Mouse (Mus musculus): ENCODE results near the gene Taf15. TPM values are rescaled to one million over a fixed set of nuclear protein-coding genes. Genes with fewer than 3 reads are reported as not detected.
"Not testable (repeated sequence)": the region's sequence is repeated elsewhere in the genome, so short reads cannot be mapped to it uniquely, and the experiment has no call there.

Taf15 gene
- polyA plus RNA-seq, 1 experiment from 2014 or later = 17.9 TPM

DNA sequence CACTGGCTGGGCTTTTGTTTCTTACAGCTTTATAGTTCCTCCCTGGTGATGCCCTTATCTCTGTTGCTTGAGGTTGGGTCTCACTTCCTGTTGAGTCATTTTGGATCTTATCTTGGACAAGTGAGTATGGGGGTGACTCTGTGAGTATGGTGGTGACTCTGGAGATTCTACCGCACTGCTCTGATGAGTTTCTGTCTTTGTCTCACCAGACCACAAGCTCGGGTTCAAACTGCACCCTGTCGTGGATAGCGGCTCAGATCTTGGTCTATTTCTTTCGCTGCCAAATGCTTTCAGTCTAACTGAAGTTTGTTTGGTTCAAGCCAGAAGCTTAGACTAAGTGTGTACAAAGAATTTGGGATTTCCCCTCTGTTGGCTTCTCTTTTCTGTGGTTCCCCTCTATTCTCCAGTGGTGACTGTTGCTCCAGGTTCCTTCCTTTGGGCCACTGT is 77.3 kb downstream of the Taf15 start:
- Histone ChIP-seq H3K27me3 (no peaks in the 10 kb centered on the region), H3K4me1 (no peaks in the 10 kb centered on the region), H3K36me3 (no peaks in the 10 kb centered on the region), H3K4me3 (no peak overlapping the region), H3K4me2 (no peak overlapping the region), H3K27ac (no peak overlapping the region), H3K9ac (no peak overlapping the region), H3K9me3 (no peaks in the 10 kb centered on the region)
- WGBS = 87% methylated on average over 5 of the region's 5 CpGs
- ATAC-seq (ENCODE audit: insufficient number of reproducible peaks, insufficient read depth, low FRiP score, low TSS enrichment, low read depth) = no peak

DNA sequence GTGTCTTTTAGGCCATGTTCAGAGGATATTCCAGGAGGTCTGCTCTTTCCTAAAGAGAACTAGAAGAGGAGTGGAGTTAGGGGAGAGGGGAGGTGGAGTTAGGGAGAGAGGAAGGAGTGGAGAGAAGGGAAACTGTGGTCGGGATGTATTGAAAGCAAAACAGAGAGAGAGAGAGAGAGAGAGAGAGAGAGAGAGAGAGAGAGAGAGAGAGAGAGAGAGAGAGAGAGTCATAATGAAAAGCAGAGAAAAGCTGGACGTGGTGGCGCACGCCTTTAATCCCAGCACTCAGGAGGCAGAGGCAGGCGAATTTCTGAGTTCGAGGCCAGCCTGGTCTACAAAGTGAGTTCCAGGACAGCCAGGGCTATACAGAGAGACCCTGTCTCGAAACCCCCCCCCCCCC is 78.2 kb downstream of the Taf15 start:
- H3K9ac ChIP-seq; H3K36me3 ChIP-seq; H3K4me1 ChIP-seq; H3K27ac ChIP-seq; H3K27me3 ChIP-seq; H3K4me2 ChIP-seq; H3K9me3 ChIP-seq; ATAC-seq (ENCODE audit: insufficient number of reproducible peaks, insufficient read depth, low FRiP score, low TSS enrichment, low read depth); H3K4me3 ChIP-seq: not testable (repeated sequence)
- WGBS = 76% methylated on average over 7 of the region's 7 CpGs

DNA sequence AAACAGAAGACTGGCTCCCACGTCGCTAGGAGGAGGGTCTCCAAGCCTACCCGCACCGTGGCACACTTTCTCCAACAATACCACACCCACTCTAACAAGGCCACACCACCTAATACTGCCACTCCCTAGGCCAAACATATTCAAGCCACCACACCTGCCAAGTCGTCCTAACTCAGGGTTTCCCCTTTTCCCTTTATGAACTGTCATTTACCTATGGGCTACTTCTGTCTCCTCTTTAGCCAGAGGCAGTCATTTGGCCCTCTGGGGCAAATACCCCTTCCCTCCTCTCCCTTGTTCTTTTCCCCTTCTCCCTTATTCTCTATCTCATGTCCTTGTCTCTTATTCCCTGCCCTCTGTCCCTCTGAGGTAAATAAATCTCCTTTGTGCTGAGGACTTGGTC is 78.8 kb downstream of the Taf15 start:
- no peaks in the 10 kb centered on the region for H3K9me3 ChIP-seq
- no peak overlapping the region for H3K4me2 ChIP-seq
- H3K27me3 ChIP-seq = no peaks in the 10 kb centered on the region
- no peaks in the 10 kb centered on the region for H3K36me3 ChIP-seq
- no peak overlapping the region for H3K4me3 ChIP-seq
- H3K27ac ChIP-seq = no peak overlapping the region
- ATAC-seq (ENCODE audit: insufficient number of reproducible peaks, insufficient read depth, low FRiP score, low TSS enrichment, low read depth) = no peak
- H3K9ac ChIP-seq = no peak overlapping the region
- no peaks in the 10 kb centered on the region for H3K4me1 ChIP-seq
- 80% methylated on average over 5 of the region's 5 CpGs for WGBS

Other genes with a start within 250 kb of the Taf15 start
- gene Slfn14, start 186.4 kb upstream of the Taf15 start, polyA plus RNA-seq (2015; fragmentation: Nextera tagmentation; extraction: Ambion mirVana) = 0.21 and 0.51 TPM in 2 replicates
- gene Ap2b1, start 174.1 kb upstream of the Taf15 start, polyA plus RNA-seq (2015; fragmentation: Nextera tagmentation; extraction: Ambion mirVana) = 56.8 and 57.6 TPM in 2 replicates
- 14.9 and 15.4 TPM in 2 replicates for gene Pex12, start 170.5 kb upstream of the Taf15 start, polyA plus RNA-seq (2015; fragmentation: Nextera tagmentation; extraction: Ambion mirVana)
- gene Rasl10b, start 63.9 kb upstream of the Taf15 start, polyA plus RNA-seq (2015; fragmentation: Nextera tagmentation; extraction: Ambion mirVana) = 3.5 and 3.9 TPM in 2 replicates
- 0.07 TPM in 1 of 2 replicates, not detected in the other for gene Gas2l2, start 43.6 kb upstream of the Taf15 start, polyA plus RNA-seq (2015; fragmentation: Nextera tagmentation; extraction: Ambion mirVana)
- 0.32 and 0.76 TPM in 2 replicates for gene 1700020L24Rik, start 35.4 kb upstream of the Taf15 start, polyA plus RNA-seq (2015; fragmentation: Nextera tagmentation; extraction: Ambion mirVana)
- 2.6 and 2.9 TPM in 2 replicates for gene Mmp28, start 10.0 kb upstream of the Taf15 start, polyA plus RNA-seq (2015; fragmentation: Nextera tagmentation; extraction: Ambion mirVana)
- gene Heatr9, start 49.1 kb downstream of the Taf15 start, polyA plus RNA-seq (2015; fragmentation: Nextera tagmentation; extraction: Ambion mirVana) = not detected in 2 replicates
- gene Ccl5, start 57.4 kb downstream of the Taf15 start, polyA plus RNA-seq (2015; fragmentation: Nextera tagmentation; extraction: Ambion mirVana) = 0.56 TPM in 1 of 2 replicates, not detected in the other
- gene Ccl9, start 105.5 kb downstream of the Taf15 start, polyA plus RNA-seq (2015; fragmentation: Nextera tagmentation; extraction: Ambion mirVana) = 1.9 and 3.6 TPM in 2 replicates
- gene Ccl6, start 120.0 kb downstream of the Taf15 start, polyA plus RNA-seq (2015; fragmentation: Nextera tagmentation; extraction: Ambion mirVana) = 0.35 and 1.6 TPM in 2 replicates
- gene Rpl9-ps1, start 172.5 kb downstream of the Taf15 start, polyA plus RNA-seq (2015; fragmentation: Nextera tagmentation; extraction: Ambion mirVana) = not detected in 2 replicates
- 0.38 TPM in 1 of 2 replicates, not detected in the other for gene Ccl3, start 176.3 kb downstream of the Taf15 start, polyA plus RNA-seq (2015; fragmentation: Nextera tagmentation; extraction: Ambion mirVana)
- gene Ccl4, start 189.5 kb downstream of the Taf15 start, polyA plus RNA-seq (2015; fragmentation: Nextera tagmentation; extraction: Ambion mirVana) = 0.43 and 0.45 TPM in 2 replicates
- gene Wfdc17, start 230.9 kb downstream of the Taf15 start, polyA plus RNA-seq (2015; fragmentation: Nextera tagmentation; extraction: Ambion mirVana) = 0.58 TPM in 1 of 2 replicates, not detected in the other
- 1.5 TPM in 1 of 2 replicates, not detected in the other for gene Wfdc18, start 235.9 kb downstream of the Taf15 start, polyA plus RNA-seq (2015; fragmentation: Nextera tagmentation; extraction: Ambion mirVana)